Mouse (Mus musculus) ES-CJ7 (cell line): ENCODE results near the gene Kdm2a.

Source experiments
- DNase-seq: peaks from one replicate; pipeline ENCODE4 v3.0.0; 2011; ENCODE audit warnings: low read depth, low spot score

Kdm2a gene

DNA sequence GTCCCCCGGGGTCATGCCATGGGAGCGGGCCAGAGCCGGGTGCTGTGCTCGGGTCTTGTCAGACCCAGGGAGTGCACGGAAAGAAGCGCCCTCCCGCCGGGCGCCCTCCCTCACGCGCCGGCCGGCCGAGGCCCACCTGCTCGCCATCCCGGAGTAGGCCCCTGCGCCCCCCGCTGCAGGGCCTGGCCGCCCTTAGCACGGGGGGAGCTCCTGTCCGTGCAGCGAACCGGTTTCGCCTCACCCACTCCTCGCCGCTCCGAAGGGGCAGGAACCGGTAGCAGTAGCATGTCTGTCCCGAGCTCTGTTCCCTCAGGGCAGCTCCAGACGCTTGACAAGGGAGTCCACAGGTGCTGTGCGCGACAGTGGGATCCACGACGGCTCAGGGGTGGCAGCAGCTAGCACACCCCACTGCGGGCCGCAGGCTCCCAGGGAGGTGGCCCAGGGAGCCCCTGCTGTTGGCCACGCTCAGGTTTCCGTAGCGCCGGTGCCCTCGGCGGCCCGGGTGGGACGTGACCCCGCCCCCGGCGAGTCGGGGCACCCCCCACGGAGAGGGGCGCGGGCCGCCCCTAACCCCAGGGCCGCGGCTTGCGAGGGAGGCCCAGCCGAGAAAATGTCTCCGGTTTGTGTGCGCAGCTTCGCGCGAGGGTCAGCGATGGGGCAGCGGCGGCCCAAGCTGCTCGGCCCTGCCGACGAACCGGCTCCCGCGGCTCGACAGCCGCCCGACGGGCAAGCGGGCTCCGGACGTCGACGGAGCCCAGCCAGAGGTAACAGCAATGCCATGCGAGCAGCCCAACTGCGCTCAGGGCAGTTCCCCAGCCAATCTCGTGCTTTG, at the start of gene Kdm2a:
Kdm2a (minus strand) TSS at position 488 of the 832 bp plus-strand sequence.
- DNase-seq: peak; percentile 51

- no peak for DNase-seq
Observed at GRCm38 (mm10) chr19:4447445-4447844, 49.4 kb upstream of the Kdm2a start.

- no peak for DNase-seq
Observed at GRCm38 (mm10) chr19:4446661-4447420, 48.8 kb upstream of the Kdm2a start.

DNA sequence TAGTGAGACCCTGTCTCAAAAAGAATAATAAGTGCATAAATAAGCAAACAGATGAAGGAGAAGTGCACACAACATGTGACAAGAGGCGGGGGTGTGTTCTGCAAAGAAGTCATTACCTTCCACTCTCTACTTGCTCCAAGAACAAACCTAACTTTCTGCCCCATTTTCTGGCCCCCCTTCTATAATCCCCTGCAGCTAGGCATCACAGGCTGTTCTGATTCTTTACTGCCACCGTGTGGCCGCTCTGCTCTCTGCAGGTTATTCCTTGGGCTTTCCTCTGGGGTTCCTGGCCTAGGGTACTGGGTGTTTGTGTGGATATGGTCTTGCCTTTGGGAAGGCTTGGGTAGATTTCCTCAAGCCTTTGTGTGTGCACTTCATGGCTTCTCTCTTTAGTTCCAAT, 44.3 kb upstream of the Kdm2a start:
- peak; percentile 53 for DNase-seq

DNA sequence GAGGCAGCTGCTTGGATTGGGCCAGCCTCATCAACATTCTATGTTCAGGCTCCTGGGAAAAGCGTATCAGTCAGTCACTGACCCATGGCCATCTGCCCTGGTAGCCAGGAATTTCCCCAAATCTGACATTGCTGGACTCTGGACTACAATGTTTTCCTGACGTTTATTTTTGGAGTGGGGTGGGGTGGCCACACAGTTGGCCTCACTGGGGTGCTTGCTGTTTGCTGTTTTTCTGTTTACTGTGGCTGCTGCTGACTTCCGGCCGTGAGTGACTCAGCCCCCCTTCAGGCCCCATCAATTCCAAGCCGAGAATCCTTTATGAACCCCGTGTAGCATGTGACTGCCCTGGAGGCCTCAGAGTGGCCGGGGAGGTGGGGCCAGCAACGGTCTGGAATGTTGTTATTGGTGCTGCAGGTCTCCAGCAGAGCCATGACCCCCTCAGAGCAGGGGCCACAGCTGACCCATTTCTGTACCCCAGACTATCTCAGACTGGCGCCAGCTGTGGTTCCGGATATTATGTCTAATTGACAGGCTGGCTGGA, 43.6 kb upstream of the Kdm2a start:
- DNase-seq: no peak

DNA sequence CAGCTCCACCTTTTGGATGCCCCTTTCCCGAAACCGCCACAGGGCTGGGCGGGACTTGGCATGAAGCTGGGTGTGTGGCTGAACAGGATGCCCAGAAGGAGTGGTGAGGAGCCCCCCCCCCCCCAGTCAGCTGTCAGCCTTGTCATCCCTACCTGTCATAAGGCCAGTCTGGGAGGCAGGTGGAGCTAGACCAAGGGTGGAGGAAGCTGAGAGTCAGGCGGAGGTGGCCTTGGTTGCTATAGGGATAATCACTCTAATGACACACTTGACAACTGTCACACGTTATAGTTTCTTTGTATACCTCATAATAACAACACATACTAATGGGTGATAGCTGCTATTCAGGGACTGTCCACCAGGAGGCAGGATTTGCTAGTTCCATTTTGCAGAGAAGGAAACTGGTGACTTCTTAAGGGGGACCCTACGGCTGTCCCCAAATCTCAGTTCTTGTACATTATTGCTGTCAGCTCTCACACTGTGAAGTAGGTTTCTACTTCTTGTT, 43.1 kb upstream of the Kdm2a start:
- peak; percentile 60 for DNase-seq

- peak; percentile 58 for DNase-seq
Observed at GRCm38 (mm10) chr19:4440222-4440621, 42.1 kb upstream of the Kdm2a start.

DNA sequence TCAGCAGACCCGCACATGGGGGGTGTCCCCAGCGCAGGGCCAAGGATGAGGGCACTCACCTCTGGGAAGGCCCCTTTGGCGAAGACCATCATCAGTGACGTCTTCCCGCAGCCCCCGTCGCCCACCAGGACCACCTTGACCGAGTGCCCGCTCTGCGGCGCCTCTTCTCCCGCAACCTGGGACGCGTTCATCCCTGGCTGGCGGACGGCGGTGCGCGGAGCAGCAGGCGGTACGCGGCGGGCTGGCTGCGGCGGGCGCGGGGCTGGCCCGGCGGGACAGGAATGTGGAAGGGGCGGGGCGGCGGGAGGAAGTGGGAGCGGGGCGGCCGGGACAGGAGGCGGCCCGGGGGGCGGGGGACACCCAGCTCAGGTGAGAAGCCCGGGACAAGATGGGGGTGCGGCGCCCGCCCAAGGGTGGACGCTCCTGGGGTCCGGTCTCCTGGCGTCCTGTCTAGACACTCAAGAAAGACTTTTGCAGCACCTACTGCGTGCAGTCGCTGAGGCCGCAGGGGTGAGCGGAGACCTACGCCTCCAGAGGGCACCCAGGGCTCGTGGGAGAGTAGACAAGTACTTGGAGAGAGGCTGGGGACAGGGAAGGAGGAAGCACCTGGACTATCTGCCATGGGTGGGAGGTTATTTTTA, 41.2 kb upstream of the Kdm2a start, which contains the start of gene Rhod:
Rhod (minus strand) TSS at position 272 of the 641 bp plus-strand sequence.
- DNase-seq: no peak

DNA sequence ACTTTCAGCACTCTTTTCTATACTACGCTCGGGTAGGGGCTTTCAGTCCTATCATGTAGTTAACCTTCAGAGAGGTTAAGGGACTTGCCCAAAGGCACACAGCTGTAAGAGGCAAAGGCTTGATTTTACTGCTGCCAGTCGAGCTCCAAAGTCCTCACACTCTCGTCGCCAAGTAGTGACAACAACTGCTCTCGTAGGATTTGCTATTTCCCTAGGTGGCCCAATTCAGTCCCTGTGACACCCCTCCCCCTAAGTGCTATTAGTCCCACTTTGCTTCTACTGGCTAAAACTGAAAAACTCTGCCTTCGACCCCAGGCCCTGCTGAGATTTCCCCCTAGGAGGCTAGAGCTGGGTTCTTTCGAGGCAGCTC, 40.7 kb upstream of the Kdm2a start:
- DNase-seq: peak; percentile 31

- no peak for DNase-seq
Observed at GRCm38 (mm10) chr19:4437886-4438285, 39.8 kb upstream of the Kdm2a start.

DNA sequence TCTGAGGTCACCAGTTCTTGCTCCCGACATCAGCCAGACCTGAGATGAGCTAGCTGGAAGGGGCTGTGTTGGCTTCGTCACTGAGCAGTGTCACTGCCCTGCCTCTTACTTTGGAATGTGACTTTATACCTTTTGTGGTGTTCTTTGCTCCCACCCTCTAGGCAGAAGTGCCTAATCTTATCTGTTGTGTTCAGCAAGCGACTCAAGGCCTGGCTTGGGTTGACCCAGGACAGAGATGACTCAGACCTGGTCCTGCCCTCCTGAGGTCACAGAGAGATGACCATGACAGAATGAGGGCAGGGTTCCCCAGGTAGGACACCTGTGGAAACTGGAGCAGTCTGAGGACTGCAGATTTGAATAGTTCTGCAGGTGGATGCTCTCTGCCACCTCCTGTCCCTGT, 38.2 kb upstream of the Kdm2a start:
- DNase-seq: no peak

GRCm38 (mm10) chr19:4434999-4435398, 36.9 kb upstream of the Kdm2a start:
- no peak for DNase-seq

GRCm38 (mm10) chr19:4433756-4434155, 35.7 kb upstream of the Kdm2a start:
- no peak for DNase-seq

DNA sequence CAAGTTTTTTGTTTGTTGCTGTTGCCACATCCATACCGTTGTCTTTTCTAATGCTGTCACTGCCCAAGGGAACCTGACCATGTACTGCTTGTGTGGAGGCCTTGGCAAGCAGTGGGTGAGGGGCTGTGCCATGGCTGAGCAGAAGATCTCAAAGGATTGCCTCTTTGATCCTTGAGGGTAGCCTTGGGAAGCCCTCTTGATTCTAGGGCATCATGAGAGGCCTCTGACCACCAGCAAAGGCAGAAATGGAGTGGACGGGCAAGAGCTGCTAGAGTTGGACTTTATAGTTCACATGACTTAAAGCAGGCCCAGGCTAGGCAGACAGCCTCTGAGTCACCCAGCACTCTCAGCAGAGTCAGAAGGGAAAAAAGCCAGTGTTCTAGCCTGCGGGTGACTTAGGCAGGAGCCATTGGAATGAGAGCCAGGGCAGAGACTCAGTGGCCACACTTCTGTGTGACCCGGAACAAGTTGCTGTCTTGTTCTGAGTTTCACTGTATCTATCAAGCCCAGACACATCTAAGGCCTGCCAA, 32.1 kb upstream of the Kdm2a start:
- DNase-seq: no peak

DNA sequence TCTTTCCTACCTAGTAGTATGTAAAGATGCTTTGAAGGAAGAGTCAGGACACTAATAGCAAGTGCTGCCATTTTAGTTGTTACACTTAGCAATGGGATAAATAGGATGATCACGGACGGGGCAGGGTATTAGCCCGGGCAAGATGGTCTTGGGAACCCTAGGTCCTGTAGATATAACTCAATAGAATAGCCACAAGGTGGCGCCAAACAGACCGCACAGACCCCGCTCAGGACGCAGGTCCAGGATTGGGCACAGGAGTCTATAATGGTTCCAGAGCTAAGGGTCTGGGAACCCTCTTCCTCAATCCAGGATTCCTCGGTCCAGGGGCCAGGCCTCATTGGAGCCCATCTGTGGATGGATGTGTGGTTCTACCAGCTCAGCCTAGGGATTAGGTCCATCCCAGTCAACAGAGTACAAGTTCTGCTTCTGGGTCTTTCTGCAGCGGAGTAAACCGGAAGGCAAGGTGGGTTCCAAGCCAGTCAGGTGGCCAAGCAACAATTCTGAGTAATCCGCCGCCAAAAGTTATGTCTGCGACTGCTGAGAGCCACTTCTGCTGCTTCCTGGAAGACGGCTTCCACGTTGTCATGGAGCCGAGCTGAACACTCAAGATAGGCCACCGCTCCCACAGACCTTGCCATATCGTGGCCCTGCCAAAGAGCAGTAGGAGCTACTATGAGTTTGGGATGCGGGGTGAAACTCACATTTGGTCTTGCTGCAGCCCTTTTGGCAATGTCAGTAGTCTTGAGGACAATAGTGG, 27.7 kb upstream of the Kdm2a start:
- peak; percentile 89 for DNase-seq

DNA sequence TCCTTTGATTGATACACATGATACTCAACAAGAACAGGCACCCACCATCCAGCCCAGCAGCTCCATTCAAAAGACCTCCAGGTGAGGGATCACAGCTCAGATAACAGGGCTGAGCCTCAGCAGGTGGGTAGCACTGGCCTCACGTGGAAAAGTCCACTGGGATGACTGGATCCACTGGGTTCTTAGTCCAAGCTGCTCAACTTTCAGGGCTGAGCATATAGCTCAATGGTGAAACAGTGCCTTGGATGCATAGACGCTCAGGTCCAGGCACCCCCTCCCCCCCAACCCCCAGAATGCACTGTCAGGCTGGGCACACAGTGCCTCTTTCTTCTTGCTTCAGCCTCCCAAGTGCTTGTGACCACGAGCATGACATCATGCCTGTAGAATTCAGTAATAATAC, 24.9 kb upstream of the Kdm2a start:
- no peak for DNase-seq

GRCm38 (mm10) chr19:4422581-4422980, 24.5 kb upstream of the Kdm2a start:
- no peak for DNase-seq

- DNase-seq: no peak
Observed at GRCm38 (mm10) chr19:4420153-4420910, 22.2 kb upstream of the Kdm2a start.

DNA sequence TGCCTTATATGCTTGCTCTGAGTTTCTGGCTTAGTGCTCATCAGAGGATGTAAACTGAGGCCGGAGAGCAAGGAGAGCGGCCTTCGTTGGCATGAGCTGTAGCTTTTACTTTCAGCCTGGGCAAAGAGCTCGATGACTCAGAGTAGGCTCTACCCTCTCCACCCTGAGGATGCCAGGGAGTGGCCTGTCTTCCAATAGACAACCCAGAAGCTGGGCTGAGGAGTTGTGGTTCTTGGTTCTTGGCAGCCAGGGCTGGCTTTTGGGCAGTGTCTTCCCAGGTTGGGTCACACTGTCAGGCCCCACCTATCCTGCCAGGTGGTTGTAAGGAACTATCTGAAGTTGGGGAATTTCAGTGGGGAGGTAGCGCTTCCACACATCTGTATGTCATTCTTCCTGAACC, 21.6 kb upstream of the Kdm2a start:
- no peak for DNase-seq

- DNase-seq: no peak
Observed at GRCm38 (mm10) chr19:4417713-4418112, 19.6 kb upstream of the Kdm2a start.
